Mouse (Mus musculus): ENCODE measurements around the gene Ppef1.

GRCm38 (mm10) chrX:160691559-160691958 lies 44.0 kb downstream of the Ppef1 start:
- TF ChIP-seq CTCF (IDR thresholded peaks at IDR 0.05; ENCODE audit: control insufficient read depth, insufficient read depth, insufficient replicate concordance, low read depth, low read length) (no peak), POLR2A (IDR thresholded peaks at IDR 0.05; ENCODE audit: control insufficient read depth, low read depth, low read length) (no peak)
